Mouse (Mus musculus): Measurements from ENCODE around the gene Tmem268.

Gene Tmem268

GRCm38 (mm10) chr4:63558407-63559081 is at the start of gene Tmem268:
Gene Tmem268, plus strand, starts transcription at chr4:63558781.
- DNase-seq (ENCODE audit: low read depth, low spot score), result peak; percentile 50

GRCm38 (mm10) chr4:63512921-63513320 is 45.7 kb upstream of the Tmem268 start:
- DNase-seq (ENCODE audit: low read depth, low spot score), result no peak

DNA sequence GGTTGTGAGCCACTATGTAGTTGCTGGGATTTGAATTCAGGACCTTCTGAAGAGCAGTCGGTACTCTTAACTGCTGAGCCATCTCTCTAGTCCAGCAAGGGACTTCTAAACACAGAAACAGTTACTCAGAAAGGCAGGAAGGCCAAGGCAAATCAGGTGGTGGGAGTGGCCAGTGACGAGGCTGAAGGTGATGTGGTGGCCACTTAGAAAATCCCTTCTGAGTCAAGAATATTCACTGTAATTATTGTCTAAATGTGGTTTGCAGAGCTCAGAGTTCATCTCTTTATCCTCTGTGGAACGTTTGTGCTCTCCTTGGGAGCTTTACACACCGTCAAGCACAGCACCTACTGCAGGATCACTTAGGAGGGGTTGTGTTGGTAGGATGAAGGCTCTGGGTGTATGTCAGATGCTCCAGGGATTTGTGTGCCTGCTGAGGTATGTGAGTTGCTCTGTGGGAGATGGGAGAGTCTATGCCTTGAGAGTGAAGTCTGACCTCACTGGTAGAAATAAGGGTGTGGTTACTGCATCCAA is 44.1 kb upstream of the Tmem268 start:
- DNase-seq (ENCODE audit: low read depth, low spot score), result no peak

- no peak for DNase-seq (ENCODE audit: low read depth, low spot score)
These were observed 43.6 kb upstream of the Tmem268 start for GRCm38 (mm10) chr4:63515021-63515420.

DNA sequence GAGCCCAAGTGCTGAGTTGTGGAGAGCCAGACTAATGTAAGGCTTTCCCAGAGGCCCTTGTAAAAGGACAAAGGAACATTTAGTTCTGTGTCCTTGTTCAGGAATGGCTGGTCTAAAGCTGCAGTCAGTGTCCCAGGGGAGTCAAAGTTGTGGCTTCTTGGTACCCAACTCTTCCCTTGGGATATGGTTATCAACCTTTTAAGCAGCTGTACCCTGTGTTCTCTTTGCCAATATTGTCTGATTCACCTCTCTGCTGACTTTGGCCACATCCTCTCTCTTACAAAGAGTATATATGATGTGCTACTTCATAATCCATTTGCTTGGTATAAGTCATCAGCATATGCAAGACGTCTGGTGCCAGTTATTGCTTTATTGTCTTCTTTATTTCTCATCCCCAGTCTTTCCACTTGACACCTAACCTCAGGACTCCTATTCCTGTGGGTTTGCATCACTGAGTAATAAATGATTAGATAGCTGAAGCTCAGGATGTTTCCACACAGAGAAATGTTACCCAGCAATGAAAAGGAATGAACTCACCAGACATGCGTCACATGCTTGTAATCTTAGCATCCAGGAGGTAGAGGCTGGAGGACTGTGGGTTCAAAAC is 36.7 kb upstream of the Tmem268 start:
- no peak for DNase-seq (ENCODE audit: low read depth, low spot score)

- peak; percentile 58 for DNase-seq (ENCODE audit: low read depth, low spot score)
These were observed 33.1 kb upstream of the Tmem268 start for GRCm38 (mm10) chr4:63525514-63525913.

- no peak for DNase-seq (ENCODE audit: low read depth, low spot score)
These were observed 29.6 kb upstream of the Tmem268 start for GRCm38 (mm10) chr4:63528946-63529345.

DNA sequence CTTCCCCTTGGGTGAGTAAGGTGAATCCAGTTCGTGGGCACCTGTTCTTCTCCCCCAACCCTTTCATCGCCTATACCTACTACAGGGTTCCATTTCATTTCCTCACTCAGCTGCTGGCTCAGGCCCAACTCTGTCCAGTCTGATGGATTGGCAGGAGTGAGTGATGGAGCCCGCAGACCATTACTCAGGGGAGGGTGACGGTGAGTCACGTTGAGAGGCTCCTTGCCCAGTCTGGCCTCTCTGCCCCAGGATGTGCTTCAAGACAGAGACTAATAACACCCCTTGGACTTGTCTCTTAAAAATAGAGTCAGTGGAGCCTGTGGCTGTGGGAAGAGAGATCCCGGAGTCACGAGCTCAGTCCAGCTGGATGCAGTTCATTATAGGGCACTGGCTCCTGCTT is 28.2 kb upstream of the Tmem268 start:
- no peak for DNase-seq (ENCODE audit: low read depth, low spot score)

- DNase-seq (ENCODE audit: low read depth, low spot score), result no peak
These were observed 21.0 kb upstream of the Tmem268 start for GRCm38 (mm10) chr4:63537602-63538001.

DNA sequence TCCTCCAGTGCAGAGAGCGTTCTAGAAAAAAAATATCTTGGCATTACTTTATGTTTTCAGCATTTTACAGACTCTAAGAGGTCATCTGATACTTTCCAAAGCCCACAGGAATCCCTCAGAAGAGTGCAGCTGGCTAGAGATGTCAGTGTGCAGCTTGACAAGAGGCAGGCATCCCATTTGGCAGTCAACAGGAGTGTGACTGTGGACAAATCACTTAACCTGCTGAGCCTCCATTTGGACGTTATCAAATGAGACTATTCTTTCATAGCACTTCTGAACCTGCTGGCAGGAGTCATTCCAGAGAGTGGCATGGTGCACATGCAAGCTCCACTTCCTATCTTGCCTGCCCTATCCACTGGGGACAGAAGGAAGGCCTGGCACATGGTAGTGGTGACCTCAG is 16.4 kb upstream of the Tmem268 start:
- DNase-seq (ENCODE audit: low read depth, low spot score), result no peak

DNA sequence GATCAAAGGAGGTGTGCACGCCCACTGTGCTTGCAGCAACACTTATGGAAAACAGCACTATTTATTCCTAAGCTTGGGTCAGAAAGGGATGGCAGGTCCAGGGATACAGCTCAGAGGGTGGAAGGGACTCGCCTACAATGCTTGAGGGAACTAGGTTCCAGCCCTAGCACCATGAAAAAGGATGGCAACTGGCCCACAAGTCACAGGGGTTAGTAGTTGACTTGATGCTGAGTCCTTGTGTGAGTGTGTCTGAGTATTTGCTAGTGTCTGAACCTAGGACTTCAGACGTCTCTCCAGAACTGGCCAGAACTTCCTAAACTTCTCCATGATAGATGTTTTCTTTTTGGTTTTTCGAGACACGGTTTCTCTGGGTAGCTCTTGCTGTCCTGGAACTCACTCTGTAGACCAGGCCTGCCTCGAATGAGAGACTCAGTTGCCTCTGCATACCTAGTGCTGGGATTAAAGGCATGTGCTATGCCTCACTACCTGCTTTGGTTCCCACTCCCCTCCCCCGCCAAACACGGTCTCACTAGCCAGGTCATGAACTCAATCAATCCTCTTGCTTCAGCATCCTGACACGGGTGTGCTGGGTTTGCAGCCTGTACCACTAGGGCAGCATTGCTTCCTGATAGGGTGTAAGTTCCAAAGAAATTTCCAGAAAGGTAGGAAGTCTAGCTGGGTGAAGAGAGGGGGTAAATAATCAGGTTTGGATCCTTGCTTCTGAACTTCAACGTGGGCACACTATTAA is 14.7 kb upstream of the Tmem268 start:
- DNase-seq (ENCODE audit: low read depth, low spot score), result peak; percentile 26

GRCm38 (mm10) chr4:63544494-63545230 is 13.9 kb upstream of the Tmem268 start, which contains the start of gene Atp6v1g1:
Gene Atp6v1g1, plus strand, starts transcription at chr4:63544772.
- peak; percentile 94 for DNase-seq (ENCODE audit: low read depth, low spot score)

DNA sequence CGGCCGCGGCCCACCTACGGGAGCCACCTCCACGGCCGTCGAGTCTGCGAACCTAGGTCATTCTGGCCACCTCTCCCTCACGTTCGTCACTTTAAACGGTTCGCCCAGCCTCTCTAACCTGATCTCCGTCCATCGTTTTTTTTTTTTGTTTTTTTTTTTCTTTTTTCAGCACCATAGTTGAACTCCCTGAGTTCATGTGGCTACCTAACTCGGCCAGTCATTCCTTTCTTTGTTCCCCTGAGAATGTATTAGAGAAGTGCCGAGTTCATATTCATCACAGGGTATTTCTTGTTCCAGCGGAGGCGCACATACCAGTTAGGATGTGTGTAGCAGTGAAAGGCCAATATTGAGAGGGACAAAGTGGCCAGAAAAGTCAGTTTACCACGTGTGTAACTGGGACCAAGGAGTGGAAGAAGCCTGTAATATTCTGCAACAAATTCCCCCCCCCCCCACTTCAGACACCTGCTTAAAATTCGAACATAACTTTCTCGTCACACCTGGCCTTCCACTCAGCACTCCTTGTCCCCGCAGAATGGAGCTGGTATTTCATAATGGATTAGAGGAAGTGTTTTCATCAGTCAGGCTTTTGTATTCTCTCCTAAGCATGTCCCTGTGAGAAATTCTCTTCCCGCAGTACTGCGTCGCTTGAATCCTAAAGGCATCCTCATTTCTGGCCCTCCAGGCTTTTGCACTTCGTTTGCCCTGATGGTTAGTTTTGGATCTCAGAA is 13.2 kb upstream of the Tmem268 start:
- no peak for DNase-seq (ENCODE audit: low read depth, low spot score)

GRCm38 (mm10) chr4:63546441-63547055 is 12.0 kb upstream of the Tmem268 start:
- DNase-seq (ENCODE audit: low read depth, low spot score), result no peak

GRCm38 (mm10) chr4:63547799-63548198 is 10.8 kb upstream of the Tmem268 start:
- no peak for DNase-seq (ENCODE audit: low read depth, low spot score)

DNA sequence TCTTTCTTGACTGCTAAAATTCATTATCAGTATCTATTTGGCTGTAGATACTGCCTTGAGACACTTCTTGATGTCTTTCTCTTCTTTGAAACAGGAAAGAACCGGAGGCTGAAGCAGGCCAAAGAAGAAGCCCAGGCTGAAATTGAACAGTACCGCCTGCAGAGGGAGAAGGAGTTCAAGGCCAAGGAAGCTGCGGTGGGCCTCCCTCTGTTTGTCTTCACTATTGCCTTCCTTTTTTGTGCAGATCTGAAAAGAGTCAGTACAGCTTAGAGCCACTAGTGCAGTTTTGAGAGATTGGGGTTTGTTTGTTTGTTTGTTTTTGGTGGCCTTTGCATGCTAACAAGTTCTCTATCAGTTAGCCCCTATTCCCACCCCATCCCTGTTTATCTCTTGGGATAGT is 10.1 kb upstream of the Tmem268 start:
- peak; percentile 22 for DNase-seq (ENCODE audit: low read depth, low spot score)

DNA sequence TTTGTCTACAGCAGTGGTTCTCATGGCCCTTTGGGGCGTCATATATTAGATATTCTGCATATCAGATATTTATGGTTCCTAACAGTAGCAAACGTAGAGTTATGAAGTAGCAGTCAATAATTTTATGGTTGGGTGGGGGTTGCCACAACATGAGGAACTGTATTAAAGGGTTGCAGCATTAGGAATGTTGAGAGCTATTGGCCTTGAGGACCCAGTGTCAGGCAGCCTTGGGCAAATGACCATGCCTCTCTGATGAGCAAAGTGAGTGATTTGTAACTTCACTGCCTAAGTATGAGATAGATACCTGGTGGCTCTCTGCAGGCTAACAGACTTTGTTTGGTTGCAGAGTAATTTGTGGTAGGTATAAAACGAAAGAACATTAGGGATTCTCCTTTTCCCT is 7.7 kb upstream of the Tmem268 start:
- DNase-seq (ENCODE audit: low read depth, low spot score), result no peak

- no peak for DNase-seq (ENCODE audit: low read depth, low spot score)
These were observed 5.7 kb upstream of the Tmem268 start for GRCm38 (mm10) chr4:63552865-63553264.

DNA sequence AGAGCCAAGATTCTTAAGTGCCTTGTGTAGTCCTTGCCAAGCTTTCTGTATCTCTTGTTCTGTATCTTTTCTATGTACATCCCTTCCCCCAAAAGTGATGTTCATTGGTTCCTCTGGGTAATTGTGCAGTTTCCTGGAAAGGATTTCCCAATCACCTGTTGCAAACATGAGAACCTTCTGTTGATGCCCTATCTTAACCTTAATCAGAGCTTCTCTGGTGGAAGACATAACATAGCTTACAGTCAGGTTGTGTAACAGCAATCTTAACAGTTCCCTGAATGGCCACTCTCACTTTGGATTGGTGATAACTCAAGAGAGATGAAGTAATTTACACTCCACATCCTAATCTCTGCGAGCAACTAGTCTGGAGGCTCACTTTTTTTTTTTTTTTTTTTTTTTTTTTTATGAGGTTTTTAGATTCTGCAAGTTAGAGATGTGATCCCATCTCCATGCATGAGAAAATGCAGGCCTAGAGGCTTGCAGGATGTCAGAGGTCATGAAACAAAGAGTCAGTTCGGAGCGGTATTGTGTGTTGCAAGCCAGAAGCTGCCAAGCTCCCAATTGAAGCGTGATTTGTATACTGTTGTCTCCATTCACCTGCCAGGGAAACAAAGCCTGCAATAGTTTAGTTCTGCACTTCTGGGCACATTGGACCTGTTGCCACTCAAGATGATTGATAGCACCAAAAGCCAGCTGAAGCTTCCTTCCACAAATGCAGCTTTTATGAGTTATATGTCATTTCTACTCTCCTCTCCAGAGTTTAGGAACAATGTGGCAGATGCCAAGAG is 4.6 kb upstream of the Tmem268 start:
- no peak for DNase-seq (ENCODE audit: low read depth, low spot score)

- DNase-seq (ENCODE audit: low read depth, low spot score), result no peak
These were observed 4.0 kb upstream of the Tmem268 start for GRCm38 (mm10) chr4:63554616-63555015.
